Mouse (Mus musculus) midbrain, embryonic 14.5 days (tissue): ENCODE measurements around the gene Ubl7. TPM values are rescaled to one million over a fixed set of nuclear protein-coding genes. Genes with fewer than 3 reads are reported as not detected.
A peak's percentile ranks its signal among the peaks of the same experiment; 100 is the strongest.

Source experiments
- ATAC-seq: fragments of 200-750 bp; cut with Nextera tagmentation; 2 replicates; pipeline ENCODE4 v1.8.0; 2017; ENCODE audit warnings: moderate number of reproducible peaks, moderate library complexity; ENCODE audit not compliant: low FRiP score, low TSS enrichment
- DNase-seq: peaks from one replicate; pipeline ENCODE4 v3.0.0-alpha.2; 2015
- H3K27ac ChIP-seq: fragments of 300-500 bp; sonication (generic); replicated peaks from 2 replicates; pipeline ENCODE4 v1.5.1; 2014; ENCODE audit warnings: mild to moderate bottlenecking, low read depth, low read length, moderate library complexity
- H3K27me3 ChIP-seq: fragments of 300-500 bp; sonication (generic); 2 replicates; pipeline ENCODE4 v1.6.1; 2014; ENCODE audit warnings: low read length, control low read depth, mixed read lengths; ENCODE audit not compliant: control insufficient read depth, insufficient read depth
- H3K36me3 ChIP-seq: fragments of 300-500 bp; sonication (generic); 2 replicates; pipeline ENCODE4 v1.6.1; 2014; ENCODE audit warnings: low read length, control low read depth; ENCODE audit not compliant: control insufficient read depth, insufficient read depth
- H3K4me1 ChIP-seq: fragments of 300-500 bp; sonication (generic); 2 replicates; pipeline ENCODE4 v1.6.1; 2014; ENCODE audit warnings: mild to moderate bottlenecking, antibody characterized with exemption, low read length, control low read depth; ENCODE audit not compliant: control insufficient read depth, insufficient read depth
- H3K4me2 ChIP-seq: fragments of 300-500 bp; sonication (generic); 2 replicates; pipeline ENCODE4 v1.6.1; 2014; ENCODE audit warnings: mild to moderate bottlenecking, low read length, moderate library complexity
- H3K4me3 ChIP-seq: fragments of 300-500 bp; sonication (generic); replicated peaks from 2 replicates; pipeline ENCODE4 v1.5.1; 2014; ENCODE audit warnings: low read depth, low read length
- H3K9ac ChIP-seq: fragments of 300-500 bp; sonication (generic); replicated peaks from 2 replicates; pipeline ENCODE4 v1.6.1; 2014; ENCODE audit warnings: mild to moderate bottlenecking, low read length, moderate library complexity
- H3K9me3 ChIP-seq: fragments of 300-500 bp; sonication (generic); 2 replicates; pipeline ENCODE4 v1.6.1; 2016; ENCODE audit warnings: low read length, control low read depth, mixed read lengths; ENCODE audit not compliant: control insufficient read depth
- WGBS: fragments of 180-500 bp; shearing (Covaris S2); extraction: QIAGEN DNeasy Blood & Tissue Kit; methylation state at CpG from one replicate; pipeline ENCODE4 v1.1.7; 2014; 5-methylcytosine and 5-hydroxymethylcytosine counted together
- polyA plus RNA-seq: library from polyadenylated mRNA; unstranded; fragments of >200 nt; fragmentation: Nextera tagmentation; extraction: Ambion mirVana; gene quantifications from 2 replicates; pipeline ENCODE4 v1.2.1, GENCODE M21; 2014

Gene Ubl7
- polyA plus RNA-seq, 1 experiment from 2014 or later: 165 TPM

GRCm38 (mm10) chr9:57931166-57931767 is 20.5 kb downstream of the Ubl7 start:
- 85% methylated on average over 5 of the region's 5 CpGs for WGBS
- DNase-seq: no peak
- H3K4me3 ChIP-seq: no peak overlapping the region
- no peak overlapping the region for H3K4me2 ChIP-seq
- H3K27ac ChIP-seq: no peak overlapping the region
- H3K4me1 ChIP-seq: no peaks in the 10 kb centered on the region
- no peak overlapping the region for H3K9ac ChIP-seq
- H3K36me3 ChIP-seq: peaks cover 39% of the 10 kb centered on the region
- no peaks in the 10 kb centered on the region for H3K9me3 ChIP-seq
- no peak for ATAC-seq
- H3K27me3 ChIP-seq: no peaks in the 10 kb centered on the region

GRCm38 (mm10) chr9:57932253-57932652 is 21.5 kb downstream of the Ubl7 start:
- DNase-seq (no peak), ATAC-seq (no peak)
- Histone ChIP-seq H3K4me1 (no peaks in the 10 kb centered on the region), H3K27me3 (no peaks in the 10 kb centered on the region), H3K4me2 (no peak overlapping the region), H3K4me3 (no peak overlapping the region), H3K27ac (no peak overlapping the region), H3K36me3 (peaks cover 30% of the 10 kb centered on the region), H3K9me3 (no peaks in the 10 kb centered on the region), H3K9ac (no peak overlapping the region)
- 79% methylated on average over 3 of the region's 3 CpGs for WGBS

GRCm38 (mm10) chr9:57932831-57933602 is 22.2 kb downstream of the Ubl7 start:
- DNase-seq (no peak), ATAC-seq (no peak)
- Histone ChIP-seq H3K27ac (no peak overlapping the region), H3K4me3 (no peak overlapping the region), H3K36me3 (peaks cover 23% of the 10 kb centered on the region), H3K4me1 (no peaks in the 10 kb centered on the region), H3K9me3 (no peaks in the 10 kb centered on the region), H3K9ac (no peak overlapping the region), H3K4me2 (no peak overlapping the region), H3K27me3 (no peaks in the 10 kb centered on the region)
- WGBS: 84% methylated on average over 6 of the region's 6 CpGs

GRCm38 (mm10) chr9:57935683-57936437 is 25.1 kb downstream of the Ubl7 start:
- Histone ChIP-seq H3K27ac (no peak overlapping the region), H3K4me2 (no peak overlapping the region), H3K27me3 (0 out of 2 replicates have a peak, but pooled peaks cover 7% of the 10 kb centered on the region), H3K36me3 (peaks cover under 1% of the 10 kb centered on the region; the same call in 1 of the 2 replicates), H3K9me3 (no peaks in the 10 kb centered on the region), H3K4me3 (no peak overlapping the region), H3K4me1 (peaks cover 5% of the 10 kb centered on the region), H3K9ac (no peak overlapping the region)
- DNase-seq (peak; percentile 92), ATAC-seq (no peak)
- WGBS: 30% methylated on average over 6 of the region's 6 CpGs

GRCm38 (mm10) chr9:57937171-57937570 is 26.4 kb downstream of the Ubl7 start:
- DNase-seq: no peak
- ATAC-seq: no peak
- Histone ChIP-seq H3K27ac (no peak overlapping the region), H3K4me2 (no peak overlapping the region), H3K4me1 (peaks cover 17% of the 10 kb centered on the region), H3K4me3 (no peak overlapping the region), H3K9me3 (no peaks in the 10 kb centered on the region), H3K36me3 (no peaks in the 10 kb centered on the region), H3K9ac (no peak overlapping the region), H3K27me3 (0 out of 2 replicates have a peak, but pooled peaks cover 12% of the 10 kb centered on the region)
- 81% methylated on average over 4 of the region's 4 CpGs for whole genome bisulfite sequencing

GRCm38 (mm10) chr9:57937651-57938050 is 26.9 kb downstream of the Ubl7 start:
- Histone ChIP-seq H3K4me1 (peaks cover 22% of the 10 kb centered on the region), H3K27ac (no peak overlapping the region), H3K36me3 (no peaks in the 10 kb centered on the region), H3K4me2 (no peak overlapping the region), H3K9me3 (no peaks in the 10 kb centered on the region), H3K9ac (no peak overlapping the region; the same call in 1 of the 2 replicates), H3K4me3 (no peak overlapping the region), H3K27me3 (0 out of 2 replicates have a peak, but pooled peaks cover 12% of the 10 kb centered on the region)
- no peak for DNase-seq
- 58% methylated on average over 6 of the region's 6 CpGs for WGBS
- ATAC-seq: no peak

DNA sequence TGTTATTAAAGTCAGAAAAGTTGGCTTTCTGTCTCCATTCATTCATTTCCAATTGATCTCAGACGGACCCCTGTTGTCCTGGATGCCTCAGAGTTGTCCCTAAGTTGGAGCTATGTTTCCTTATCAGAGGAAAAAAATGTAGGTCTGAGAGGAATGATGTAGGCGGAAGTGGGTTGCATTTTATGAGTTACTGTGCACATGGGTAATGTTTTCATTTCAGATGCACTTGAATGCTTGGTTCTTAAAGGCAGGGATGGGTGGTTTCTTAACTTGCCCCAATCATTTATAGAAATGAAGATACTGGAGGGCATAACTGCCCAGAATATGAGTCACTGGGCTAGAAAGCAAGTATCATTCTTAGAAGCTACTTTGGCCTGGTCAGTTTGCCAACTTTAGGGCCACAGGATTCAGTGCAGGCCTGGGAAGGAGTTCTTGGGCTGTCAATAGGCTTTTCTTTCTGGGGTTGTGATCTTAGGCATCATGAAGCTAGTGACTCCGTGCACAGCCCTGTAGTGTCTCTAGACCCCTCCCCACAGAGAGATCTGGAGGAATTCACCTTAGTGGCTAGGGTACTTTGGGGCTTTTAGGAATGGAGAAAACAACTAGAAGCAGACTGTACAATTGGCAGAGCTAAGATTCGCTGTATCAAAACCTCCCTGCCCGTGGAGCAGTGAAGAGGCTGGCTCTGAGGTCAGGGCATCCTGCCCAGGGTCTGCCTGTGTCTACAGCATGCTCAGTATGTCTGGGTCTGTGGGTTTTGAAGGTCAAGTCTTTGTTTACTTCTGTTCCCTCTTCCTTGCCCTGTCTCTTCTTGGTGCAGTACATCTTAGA is 27.7 kb downstream of the Ubl7 start:
- 0 out of 2 replicates have a peak overlapping the region, but pooled peaks have one; percentile 88 for H3K4me2 ChIP-seq
- no peak overlapping the region for H3K9ac ChIP-seq
- H3K4me3 ChIP-seq: no peak overlapping the region
- 0 out of 2 replicates have a peak, but pooled peaks cover 12% of the 10 kb centered on the region for H3K27me3 ChIP-seq
- no peaks in the 10 kb centered on the region for H3K36me3 ChIP-seq
- peaks cover 25% of the 10 kb centered on the region for H3K4me1 ChIP-seq
- ATAC-seq (no peak), DNase-seq (no peak)
- WGBS: 79% methylated on average over 5 of the region's 5 CpGs
- H3K27ac ChIP-seq: no peak overlapping the region
- H3K9me3 ChIP-seq: no peaks in the 10 kb centered on the region
